Mouse (Mus musculus) stomach, embryonic 15.5 days (tissue): ENCODE data around the gene Spryd3. TPM values are rescaled to one million over a fixed set of nuclear protein-coding genes. Genes with fewer than 3 reads are reported as not detected.
"Not testable (repeated sequence)": the region's sequence is repeated elsewhere in the genome, so short reads cannot be mapped to it uniquely, and the experiment has no call there.

ENCODE experiments used
- ATAC-seq: fragments of 200-750 bp; cut with Nextera tagmentation; 2 replicates; pipeline ENCODE4 v1.8.0; 2017; ENCODE audit warnings: low read depth, moderate number of reproducible peaks, moderate TSS enrichment; ENCODE audit not compliant: insufficient read depth, low FRiP score
- H3K27ac ChIP-seq: fragments of 300-500 bp; sonication (generic); 2 replicates; pipeline ENCODE4 v1.5.1; 2015; ENCODE audit warnings: mild to moderate bottlenecking, inconsistent platforms
- H3K27me3 ChIP-seq: fragments of 300-500 bp; sonication (generic); replicated peaks from 2 replicates; pipeline ENCODE4 v1.6.1; 2015; ENCODE audit warnings: inconsistent platforms
- H3K36me3 ChIP-seq: fragments of 300-500 bp; sonication (generic); 2 replicates; pipeline ENCODE4 v1.6.1; 2015; ENCODE audit warnings: inconsistent platforms
- H3K4me1 ChIP-seq: fragments of 300-500 bp; sonication (generic); 2 replicates; pipeline ENCODE4 v1.6.1; 2015; ENCODE audit warnings: inconsistent platforms
- H3K4me2 ChIP-seq: fragments of 300-500 bp; sonication (generic); 2 replicates; pipeline ENCODE4 v1.6.1; 2015; ENCODE audit warnings: mild to moderate bottlenecking, inconsistent platforms
- H3K4me3 ChIP-seq: fragments of 300-500 bp; sonication (generic); replicated peaks from 2 replicates; pipeline ENCODE4 v1.5.1; 2015; ENCODE audit warnings: inconsistent platforms
- H3K9ac ChIP-seq: fragments of 300-500 bp; sonication (generic); 2 replicates; pipeline ENCODE4 v1.6.1; 2015; ENCODE audit warnings: inconsistent platforms
- H3K9me3 ChIP-seq: fragments of 300-500 bp; sonication (generic); 2 replicates; pipeline ENCODE4 v1.6.1; 2016; ENCODE audit warnings: inconsistent platforms
- WGBS: fragments of 180-500 bp; shearing (Covaris S2); methylation state at CpG from one replicate; pipeline ENCODE4 v1.1.7; 2015; 5-methylcytosine and 5-hydroxymethylcytosine counted together
- polyA plus RNA-seq: library from polyadenylated mRNA; unstranded; fragments of >200 nt; fragmentation: Nextera tagmentation; extraction: Ambion mirVana; gene quantifications from 2 replicates; pipeline ENCODE4 v1.2.1, GENCODE M21; 2015

The Spryd3 gene
- polyA plus RNA-seq, 1 experiment from 2014 or later: 25.0 TPM

DNA sequence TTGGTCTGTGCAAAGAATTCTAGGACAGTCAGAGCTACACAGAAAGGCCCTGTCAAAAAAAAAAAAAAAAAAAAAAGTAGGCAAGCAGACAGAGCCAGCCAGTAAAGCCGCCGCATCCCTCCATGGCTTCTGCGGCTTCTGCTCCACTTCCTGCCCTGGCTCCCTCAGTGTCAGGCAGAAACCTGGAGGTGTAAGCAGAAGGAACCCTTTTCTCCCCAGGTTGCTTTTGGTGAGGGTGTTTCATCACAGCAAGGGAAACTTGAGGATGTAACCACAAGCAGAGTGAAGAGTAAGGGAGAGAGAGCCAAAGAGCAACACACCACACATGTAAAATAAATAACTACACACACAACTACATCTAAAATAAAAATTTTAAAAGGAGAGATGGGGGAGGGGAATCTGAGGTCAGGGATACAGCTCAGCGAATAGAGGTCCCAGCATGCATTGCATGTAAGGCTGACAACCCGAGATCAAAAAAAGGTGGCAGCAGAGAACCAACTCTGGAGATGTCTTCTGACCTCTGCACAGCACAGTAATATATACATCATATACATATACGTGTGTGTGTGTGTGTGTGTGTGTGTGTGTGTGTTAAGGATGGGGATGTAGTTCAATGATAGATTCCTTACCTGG lies 29.6 kb upstream of the Spryd3 start:
- Histone ChIP-seq H3K4me3 (no peak overlapping the region), H3K36me3 (no peaks in the 10 kb centered on the region), H3K9ac (no peak overlapping the region), H3K27me3 (no peaks in the 10 kb centered on the region), H3K9me3 (no peaks in the 10 kb centered on the region), H3K4me1 (peaks cover 8% of the 10 kb centered on the region; the same call in 1 of the 2 replicates), H3K4me2 (no peak overlapping the region), H3K27ac (no peak overlapping the region)
- 40% methylated on average over 6 of the region's 6 CpGs for WGBS
- ATAC-seq: no peak

DNA sequence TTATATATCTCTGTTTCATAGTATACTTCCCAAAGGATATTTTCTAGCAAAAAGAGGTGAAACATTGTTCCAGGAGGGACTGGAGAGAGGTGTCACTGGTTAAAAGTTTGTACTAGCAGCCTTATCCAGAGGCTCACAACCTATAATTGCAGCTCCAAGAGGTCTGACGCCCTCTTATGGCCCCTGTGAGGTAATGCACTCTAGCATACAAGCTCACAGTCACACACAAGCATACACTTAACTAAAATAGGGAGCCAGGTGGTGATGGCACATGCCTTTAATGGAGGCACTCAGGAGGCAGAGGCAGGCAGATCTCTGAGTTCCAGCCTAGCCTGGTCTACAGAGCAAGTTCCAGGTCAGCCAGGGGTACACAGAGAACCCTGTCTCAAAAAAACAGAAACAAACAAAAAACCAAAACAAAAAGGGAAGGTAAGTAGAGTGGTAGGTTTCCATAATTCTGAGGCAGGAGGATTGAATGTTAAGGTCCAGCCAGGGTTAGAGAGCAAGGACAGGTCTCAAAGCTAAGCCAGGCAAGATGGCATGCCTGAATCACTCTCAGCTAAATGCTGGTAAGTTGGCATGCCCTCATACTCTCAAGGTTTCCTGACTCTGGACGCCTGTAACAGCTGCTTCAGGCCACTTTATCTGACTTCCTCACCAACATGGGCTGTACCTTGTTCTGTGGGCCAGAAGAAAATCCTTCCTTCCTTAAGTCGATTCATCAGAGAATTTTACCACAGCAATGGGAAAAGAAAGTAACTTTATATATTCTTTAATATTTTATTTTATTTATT lies 28.1 kb upstream of the Spryd3 start:
- 51% methylated on average over 3 of the region's 3 CpGs for WGBS
- H3K4me3 ChIP-seq: no peak overlapping the region
- H3K27me3 ChIP-seq: no peaks in the 10 kb centered on the region
- H3K9ac ChIP-seq: no peak overlapping the region
- peaks cover 8% of the 10 kb centered on the region; the same call in 1 of the 2 replicates for H3K4me1 ChIP-seq
- ATAC-seq: no peak
- H3K4me2 ChIP-seq: no peak overlapping the region
- no peaks in the 10 kb centered on the region for H3K36me3 ChIP-seq
- H3K9me3 ChIP-seq: no peaks in the 10 kb centered on the region
- H3K27ac ChIP-seq: no peak overlapping the region

DNA sequence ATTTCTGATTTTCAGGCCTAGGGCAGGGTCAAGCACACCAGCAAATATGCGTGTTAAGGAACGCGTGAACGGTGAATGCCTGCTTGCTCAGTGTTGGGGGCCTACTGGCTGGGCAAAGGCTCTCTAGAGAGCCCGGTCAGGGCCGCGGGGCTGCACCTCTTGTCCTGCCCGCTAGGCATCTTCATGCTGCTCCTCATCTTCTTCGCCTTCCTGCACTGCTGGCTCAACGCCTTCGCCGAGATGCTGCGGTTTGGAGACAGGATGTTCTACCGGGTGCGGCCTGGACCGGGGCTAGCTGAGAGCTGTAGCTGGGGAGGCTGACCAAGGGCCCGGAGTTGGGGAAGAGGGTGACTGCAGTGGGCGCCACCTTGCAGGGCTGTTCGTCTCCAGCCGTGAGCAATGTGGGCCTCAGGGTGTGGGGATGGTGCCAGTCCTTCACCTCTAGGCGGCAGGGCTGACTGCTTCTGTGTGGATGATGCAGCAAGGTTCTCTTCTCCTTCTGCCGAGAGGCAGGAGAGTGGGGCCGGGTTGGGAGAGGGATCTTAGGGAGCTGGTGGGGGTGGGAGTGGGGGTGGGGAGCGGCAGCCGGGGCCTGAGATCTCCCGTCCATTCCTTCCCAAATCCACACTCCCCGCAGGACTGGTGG lies 24.5 kb upstream of the Spryd3 start:
- H3K4me2 ChIP-seq: no peak overlapping the region
- no peaks in the 10 kb centered on the region for H3K36me3 ChIP-seq
- no peaks in the 10 kb centered on the region for H3K27me3 ChIP-seq
- no peaks in the 10 kb centered on the region for H3K4me1 ChIP-seq
- no peaks in the 10 kb centered on the region for H3K9me3 ChIP-seq
- 61% methylated on average over 26 of the region's 27 CpGs for WGBS
- H3K9ac ChIP-seq: no peak overlapping the region
- no peak overlapping the region for H3K27ac ChIP-seq
- ATAC-seq: no peak
- no peak overlapping the region for H3K4me3 ChIP-seq

DNA sequence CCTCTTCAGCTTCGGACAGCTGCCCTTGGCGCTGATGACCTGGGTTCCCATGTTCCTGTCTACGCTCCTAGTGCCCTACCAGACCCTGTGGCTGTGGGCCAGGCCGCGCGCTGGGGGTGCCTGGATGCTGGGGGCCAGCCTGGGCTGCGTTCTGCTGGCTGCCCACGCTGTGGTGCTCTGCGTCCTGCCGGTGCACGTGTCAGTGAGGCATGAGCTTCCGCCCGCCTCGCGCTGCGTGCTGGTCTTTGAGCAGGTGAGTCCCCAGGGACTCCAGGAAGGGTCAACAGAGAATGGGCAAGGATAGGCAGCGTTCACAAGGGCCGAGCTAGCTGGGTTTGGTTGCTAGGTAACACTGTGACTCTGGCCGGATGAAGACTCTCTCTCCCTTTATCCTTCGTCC lies 20.8 kb upstream of the Spryd3 start:
- ATAC-seq: no peak
- WGBS: 50% methylated on average over 20 of the region's 20 CpGs

DNA sequence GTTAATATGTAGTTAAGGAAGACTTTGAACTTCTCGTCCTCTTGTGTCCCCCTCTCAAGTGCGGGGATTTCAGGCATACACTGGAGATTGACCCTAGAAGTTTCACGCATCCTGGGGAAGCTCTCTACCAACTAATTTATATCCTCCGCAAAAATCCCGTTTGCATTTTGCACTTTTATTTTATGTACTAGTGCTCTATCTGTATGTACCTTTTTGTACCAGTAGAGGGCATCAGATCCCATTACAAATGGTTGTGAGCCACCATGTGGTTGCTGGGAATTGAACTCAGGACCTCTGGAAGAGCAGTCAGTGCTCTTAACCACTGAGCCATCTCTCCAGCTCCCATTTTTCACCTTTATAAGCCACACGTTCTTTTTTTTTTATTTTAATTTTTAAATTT lies 19.0 kb upstream of the Spryd3 start:
- WGBS: 88% methylated on average over 6 of the region's 6 CpGs
- not testable (repeated sequence) for H3K27ac ChIP-seq, H3K4me2 ChIP-seq, H3K9me3 ChIP-seq, H3K9ac ChIP-seq, ATAC-seq, H3K27me3 ChIP-seq, H3K36me3 ChIP-seq, H3K4me3 ChIP-seq
- peaks cover 12% of the 10 kb centered on the region; the same call in 1 of the 2 replicates for H3K4me1 ChIP-seq

More for the DNA sequence above, 20.8 kb upstream of the Spryd3 start:
- Histone ChIP-seq H3K27ac (no peak overlapping the region), H3K9me3 (no peaks in the 10 kb centered on the region), H3K27me3 (no peaks in the 10 kb centered on the region), H3K4me2 (no peak overlapping the region), H3K36me3 (no peaks in the 10 kb centered on the region), H3K4me1 (no peaks in the 10 kb centered on the region), H3K4me3 (no peak overlapping the region), H3K9ac (no peak overlapping the region; the same call in 1 of the 2 replicates)

DNA sequence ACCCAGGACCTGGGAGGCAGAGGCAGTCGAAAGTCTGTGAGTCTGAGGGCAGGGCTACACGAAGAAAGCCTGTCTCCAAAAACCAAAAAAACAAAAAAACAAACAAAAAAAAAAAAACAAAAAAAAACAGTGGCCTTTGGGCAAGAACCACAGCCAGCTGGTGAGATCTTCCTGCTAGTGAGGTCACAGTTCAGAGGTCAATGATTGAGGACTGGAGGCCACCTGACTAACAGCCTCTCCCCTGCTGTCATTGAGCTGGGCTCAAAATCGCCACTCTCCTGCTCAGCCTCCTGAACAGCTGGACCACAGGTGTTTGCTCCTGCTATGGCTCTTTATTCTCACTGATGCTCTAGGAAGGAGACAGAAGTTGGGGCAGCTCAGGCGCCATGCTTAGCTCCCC lies 16.6 kb upstream of the Spryd3 start:
- Histone ChIP-seq H3K4me1 (peaks cover 12% of the 10 kb centered on the region), H3K9ac (no peak overlapping the region), H3K4me3 (no peak overlapping the region), H3K4me2 (no peak overlapping the region), H3K27ac (no peak overlapping the region), H3K27me3 (no peaks in the 10 kb centered on the region), H3K36me3 (no peaks in the 10 kb centered on the region), H3K9me3 (no peaks in the 10 kb centered on the region)
- no peak for ATAC-seq
- 43% methylated on average over 4 of the region's 4 CpGs for whole genome bisulfite sequencing

DNA sequence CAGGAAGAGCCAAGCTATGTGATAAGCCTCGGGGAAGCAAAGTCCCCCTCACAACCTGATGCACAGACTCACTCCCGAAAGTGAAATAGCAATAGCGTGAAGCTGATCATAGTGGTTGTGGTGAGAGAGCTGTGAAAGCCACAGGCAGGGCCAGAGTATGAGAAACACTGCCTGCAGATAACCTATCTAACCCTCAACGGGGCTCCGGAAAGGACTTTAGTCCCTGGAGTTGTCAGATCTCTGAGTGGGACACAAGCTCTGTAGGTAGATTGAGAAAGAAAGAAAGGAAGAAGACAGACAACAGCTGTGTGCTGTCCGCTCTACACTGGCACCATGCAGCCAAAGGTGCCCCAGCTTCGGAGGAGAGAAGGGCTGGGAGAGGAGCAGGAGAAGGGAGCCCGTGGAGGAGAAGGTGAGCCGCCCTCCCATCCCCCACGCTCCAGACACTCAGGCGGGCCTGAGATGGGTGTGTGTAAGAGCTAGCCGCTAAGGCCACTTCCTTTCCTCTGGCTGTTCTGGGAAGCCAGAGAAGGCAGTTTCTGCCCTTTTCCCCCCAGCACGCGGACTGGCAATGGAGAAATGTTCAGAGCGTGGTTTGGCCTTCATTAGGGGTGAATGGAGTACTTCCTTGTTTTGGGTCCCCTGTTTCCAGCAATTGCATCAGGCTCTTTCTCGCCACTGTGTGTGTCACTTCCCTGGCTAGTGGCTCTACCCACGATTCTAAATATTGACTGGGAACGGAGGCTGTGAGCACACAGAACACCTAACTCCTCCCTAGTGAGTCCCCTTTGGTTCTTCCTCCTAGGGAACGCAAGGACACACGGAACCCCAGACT lies 14.5 kb upstream of the Spryd3 start, which contains the start of gene Soat2:
Gene Soat2 (plus strand): TSS at position 226 of the 835 bp plus-strand sequence.
- ATAC-seq: peak; percentile 65
- Histone ChIP-seq H3K36me3 (no peaks in the 10 kb centered on the region), H3K4me3 (no peak within 1 kb of the TSS; the same call in 1 of the 2 replicates), H3K9ac (no peak within 1 kb of the TSS), H3K4me1 (peaks cover 12% of the 10 kb centered on the region), H3K27ac (peak within 1 kb of the TSS; percentile 26), H3K27me3 (0 out of 2 replicates have a peak, but pooled peaks cover 4% of the 10 kb centered on the region), H3K4me2 (peak within 1 kb of the TSS; percentile 38), H3K9me3 (no peaks in the 10 kb centered on the region)
- WGBS: 29% methylated on average over 20 of the region's 20 CpGs

DNA sequence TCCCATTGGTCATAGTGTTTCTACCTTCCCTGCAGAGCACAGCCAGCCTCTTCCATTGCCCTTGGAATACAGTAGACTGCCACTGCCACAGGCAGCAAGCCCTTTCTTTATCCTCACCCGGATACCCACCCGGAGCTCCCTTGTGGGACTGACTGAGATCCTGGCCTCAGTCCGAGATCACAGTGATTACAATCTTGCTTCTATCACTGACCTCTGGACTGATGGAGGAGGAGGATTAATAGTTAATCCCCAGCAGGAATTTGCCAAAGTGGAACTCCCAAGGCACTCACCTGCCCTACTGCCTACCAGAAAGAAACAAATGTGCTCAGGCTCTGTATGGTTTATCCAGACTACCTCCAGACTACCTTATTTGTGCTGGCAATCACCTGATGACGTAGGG lies 13.5 kb upstream of the Spryd3 start:
- H3K4me3 ChIP-seq: no peak overlapping the region
- H3K27me3 ChIP-seq: peaks cover 14% of the 10 kb centered on the region
- no peaks in the 10 kb centered on the region for H3K36me3 ChIP-seq
- WGBS: 47% methylated on average over 4 of the region's 4 CpGs
- H3K9me3 ChIP-seq: no peaks in the 10 kb centered on the region
- peak overlapping the region; percentile 26; the same call in 1 of the 2 replicates for H3K27ac ChIP-seq
- peaks cover 19% of the 10 kb centered on the region for H3K4me1 ChIP-seq
- H3K9ac ChIP-seq: no peak overlapping the region
- ATAC-seq: no peak
- H3K4me2 ChIP-seq: no peak overlapping the region

DNA sequence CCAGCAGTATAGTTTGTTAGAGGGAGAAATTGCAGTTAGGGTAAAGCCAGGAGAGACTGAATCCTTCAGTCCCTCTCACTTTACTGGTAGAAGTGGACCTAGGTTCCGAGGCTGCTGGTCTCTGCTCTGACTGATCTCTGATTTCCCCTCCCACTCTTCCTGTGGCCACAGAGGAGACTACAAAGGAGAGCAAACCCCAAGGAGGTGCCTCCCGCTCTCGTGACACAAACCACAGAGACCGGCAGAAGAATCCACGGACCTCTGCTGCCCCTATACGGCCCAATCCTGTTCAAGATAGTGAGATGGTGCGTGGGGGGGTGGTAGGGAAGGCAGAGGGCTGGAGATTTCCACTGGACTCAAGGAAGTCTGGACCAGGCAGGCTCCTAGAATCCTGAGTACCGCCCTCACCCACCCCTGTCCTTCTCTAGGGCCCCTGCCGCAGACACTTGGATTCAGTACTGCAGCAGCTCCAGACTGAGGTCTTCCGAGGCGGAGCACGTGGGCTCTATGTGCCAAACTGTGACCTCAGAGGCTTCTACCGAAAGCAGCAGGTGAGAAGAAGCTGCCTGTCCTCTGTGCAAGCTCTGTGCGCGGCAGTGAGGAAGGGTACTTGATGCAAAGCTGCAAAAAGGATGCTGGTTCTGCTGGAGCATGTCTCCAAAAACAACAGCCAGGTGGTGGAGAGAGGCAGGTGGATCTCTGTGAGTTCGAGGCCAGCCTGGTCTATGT lies 11.8 kb upstream of the Spryd3 start:
- H3K4me1 ChIP-seq: peaks cover 31% of the 10 kb centered on the region
- no peaks in the 10 kb centered on the region for H3K9me3 ChIP-seq
- H3K27me3 ChIP-seq: peaks cover 19% of the 10 kb centered on the region
- H3K9ac ChIP-seq: no peak overlapping the region
- ATAC-seq: no peak
- WGBS: 64% methylated on average over 16 of the region's 16 CpGs
- H3K36me3 ChIP-seq: no peaks in the 10 kb centered on the region
- no peak overlapping the region for H3K4me3 ChIP-seq
- H3K27ac ChIP-seq: no peak overlapping the region
- H3K4me2 ChIP-seq: no peak overlapping the region

DNA sequence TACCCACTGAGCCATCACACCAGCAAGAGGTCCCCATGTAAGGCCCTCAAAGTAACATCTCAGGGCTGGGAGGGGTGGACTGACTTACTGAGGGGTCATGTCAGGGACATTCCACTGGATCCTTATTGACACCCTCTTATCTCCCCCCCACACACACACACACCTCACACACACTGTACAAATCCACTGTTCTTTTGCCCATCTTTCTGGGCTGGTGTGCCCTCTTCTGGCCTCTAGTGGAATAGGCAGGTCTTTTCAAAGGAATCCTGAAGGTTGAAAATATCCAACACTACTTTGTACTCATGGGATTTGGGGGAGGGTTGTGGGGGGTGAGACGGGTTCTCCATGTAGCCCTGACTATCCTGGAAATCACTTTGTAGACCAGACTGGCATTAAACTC lies 10.8 kb upstream of the Spryd3 start:
- WGBS: 3% methylated on average over 1 of the region's 1 CpGs
- Histone ChIP-seq H3K9ac (no peak overlapping the region), H3K9me3 (no peaks in the 10 kb centered on the region), H3K27ac (no peak overlapping the region), H3K4me3 (no peak overlapping the region), H3K36me3 (no peaks in the 10 kb centered on the region), H3K27me3 (peaks cover 19% of the 10 kb centered on the region), H3K4me1 (peaks cover 31% of the 10 kb centered on the region), H3K4me2 (no peak overlapping the region)
- ATAC-seq: no peak

DNA sequence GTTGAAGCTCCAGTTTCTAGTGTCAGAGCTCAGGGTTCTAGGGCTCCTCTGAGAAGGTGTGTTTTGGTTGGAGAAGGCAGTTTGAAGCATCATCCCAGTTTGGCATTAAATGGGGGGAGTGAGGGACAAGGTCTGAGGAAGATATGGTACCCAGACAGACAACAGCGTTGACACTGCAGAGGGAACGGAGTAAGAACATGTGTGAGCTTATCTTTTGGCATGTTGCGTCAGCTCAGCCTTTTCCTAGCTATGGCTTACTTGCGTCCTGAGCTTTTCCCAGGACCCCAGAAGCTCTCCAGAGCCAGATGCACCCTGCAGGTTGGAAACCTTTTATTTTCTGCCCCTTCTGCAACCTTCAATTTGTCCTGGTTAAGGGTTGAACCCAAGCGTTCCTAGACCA lies 10.1 kb upstream of the Spryd3 start:
- Histone ChIP-seq H3K4me1 (peaks cover 28% of the 10 kb centered on the region), H3K9ac (no peak overlapping the region), H3K27ac (no peak overlapping the region), H3K4me3 (no peak overlapping the region), H3K4me2 (no peak overlapping the region), H3K9me3 (no peaks in the 10 kb centered on the region), H3K36me3 (no peaks in the 10 kb centered on the region), H3K27me3 (peaks cover 19% of the 10 kb centered on the region)
- WGBS: 74% methylated on average over 5 of the region's 5 CpGs
- no peak for ATAC-seq
